Mouse (Mus musculus) heart, postnatal 0 days (tissue): Measurements from ENCODE around the gene Zfp345. TPM values are rescaled to one million over a fixed set of nuclear protein-coding genes. Genes with fewer than 3 reads are reported as not detected.

Experiments
- polyA plus RNA-seq: library from polyadenylated mRNA; unstranded; fragments of >200 nt; fragmentation: Nextera tagmentation; extraction: Ambion mirVana; gene quantifications from 2 replicates; pipeline ENCODE4 v1.2.1, GENCODE M21; 2015
- total RNA-seq: library from RNA; depleted of rRNA; stranded (reverse); fragments of >200 nt; gene quantifications from 2 replicates; pipeline ENCODE4 v1.2.3, GENCODE M21; 2014; ENCODE audit warnings: low replicate concordance; rRNA removed

The Zfp345 gene
- total and polyA plus RNA-seq, 2 experiments from 2014 or later, result 0.04 TPM; not detected in 1

Other genes with a start within 250 kb of the Zfp345 start
- gene Gm21994, start 229.5 kb downstream of the Zfp345 start, total RNA-seq, result not detected in 2 replicates
- 1.4 and 1.5 TPM in 2 replicates for gene Gm21994, start 229.5 kb downstream of the Zfp345 start, polyA plus RNA-seq
- gene Gm14124, start 227.6 kb downstream of the Zfp345 start, total RNA-seq, result not detected in 2 replicates
- not detected in 2 replicates for gene Gm14124, start 227.6 kb downstream of the Zfp345 start, polyA plus RNA-seq
- not detected in 2 replicates for gene Gm10130, start 161.4 kb downstream of the Zfp345 start, total RNA-seq
- gene Gm10130, start 161.4 kb downstream of the Zfp345 start, polyA plus RNA-seq, result 0.67 and 1.2 TPM in 2 replicates
- 10.7 TPM in 1 of 2 replicates, not detected in the other for gene 3300002I08Rik, start 122.3 kb downstream of the Zfp345 start, total RNA-seq
- gene 3300002I08Rik, start 122.3 kb downstream of the Zfp345 start, polyA plus RNA-seq, result 2.9 and 3.6 TPM in 2 replicates
- 0.95 and 1.9 TPM in 2 replicates for gene Zfp442, start 33.6 kb downstream of the Zfp345 start, total RNA-seq
- 3.0 and 4.1 TPM in 2 replicates for gene Zfp442, start 33.6 kb downstream of the Zfp345 start, polyA plus RNA-seq
- gene Cst7, start 85.3 kb upstream of the Zfp345 start, total RNA-seq, result not detected in 2 replicates
- 0.12 and 0.16 TPM in 2 replicates for gene Cst7, start 85.3 kb upstream of the Zfp345 start, polyA plus RNA-seq
- gene Apmap, start 123.5 kb upstream of the Zfp345 start, total RNA-seq, result 8.5 and 14.4 TPM in 2 replicates
- gene Apmap, start 123.5 kb upstream of the Zfp345 start, polyA plus RNA-seq, result 19.0 and 19.8 TPM in 2 replicates
- gene Acss1, start 183.4 kb upstream of the Zfp345 start, total RNA-seq, result 43.0 and 59.2 TPM in 2 replicates
- 17.0 and 18.5 TPM in 2 replicates for gene Acss1, start 183.4 kb upstream of the Zfp345 start, polyA plus RNA-seq
- not detected in 2 replicates for gene Vsx1, start 204.3 kb upstream of the Zfp345 start, total RNA-seq
- not detected in 2 replicates for gene Vsx1, start 204.3 kb upstream of the Zfp345 start, polyA plus RNA-seq